Comparison of ENCODE assay signal across 27 mouse cellular contexts in the genomic region with DNA sequence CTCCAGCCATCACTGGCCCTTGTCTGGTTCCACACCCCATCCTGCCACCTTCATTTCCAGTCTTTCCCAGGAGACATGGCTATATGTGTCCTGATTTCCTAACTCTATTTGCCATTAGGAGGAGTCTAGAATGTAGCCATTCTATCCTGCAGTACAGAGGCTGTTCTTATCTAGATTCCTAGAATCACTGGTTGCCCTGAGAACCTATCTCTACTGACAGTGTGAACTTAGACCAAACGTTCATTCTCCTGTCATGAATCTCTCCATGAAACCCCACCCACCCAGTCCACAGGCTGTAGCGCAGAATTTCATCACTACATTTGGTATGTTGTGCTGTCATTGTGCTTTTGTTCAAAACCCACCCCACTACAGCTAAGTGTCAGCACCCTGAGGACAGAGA. TPM values are rescaled to one million over a fixed set of nuclear protein-coding genes. Genes with fewer than 3 reads are reported as not detected.
DNase-seq lines count a peak whose midpoint lies in the region; ATAC-seq lines count a peak whose summit lies in the region.
"Had no signal": no experiment of that assay in that cellular context is flagged by ENCODE, and none has a peak within 500 bp of the region (broad histone marks: within the 10 kb centered on the region; RNA-seq: fewer than 3 reads in every experiment).

No protein-coding gene starts in this region.

- no peak overlapping the region for H3K27ac ChIP-seq in intestine, embryonic 16.5 days (ENCODE audit: low read length)
- H3K27ac ChIP-seq in intestine, embryonic 15.5 days = no peak overlapping the region
- H3K27ac ChIP-seq in liver, embryonic 13.5 days = no peak overlapping the region
- no peak overlapping the region for H3K27ac ChIP-seq in midbrain, embryonic 11.5 days (ENCODE audit: low read depth, low read length)
- H3K27ac ChIP-seq: heart, adult 2 months; hindbrain, embryonic 10.5 days; hindbrain, embryonic 15.5 days; lung, embryonic 15.5 days; midbrain, embryonic 13.5 days; neural tube, embryonic 13.5 days had no signal

- H3K27me3 ChIP-seq in intestine, embryonic 16.5 days (replicated peaks; ENCODE audit: control insufficient read depth, insufficient read depth, low read length) = no peaks in the 10 kb centered on the region
- H3K27me3 ChIP-seq in intestine, embryonic 15.5 days (replicated peaks) = no peaks in the 10 kb centered on the region
- no peaks in the 10 kb centered on the region for H3K27me3 ChIP-seq in liver, embryonic 13.5 days
- H3K27me3 ChIP-seq in midbrain, embryonic 11.5 days (ENCODE audit: control insufficient read depth, insufficient read depth, low read length) = no peaks in the 10 kb centered on the region
- H3K27me3 ChIP-seq: CH12.LX; heart, embryonic 12.5 days; hindbrain, embryonic 15.5 days; lung, embryonic 15.5 days; midbrain, embryonic 13.5 days; neural tube, embryonic 13.5 days; Patski had no signal

- no peaks in the 10 kb centered on the region for H3K36me3 ChIP-seq in intestine, embryonic 16.5 days (ENCODE audit: control insufficient read depth, insufficient read depth, low read length)
- no peaks in the 10 kb centered on the region for H3K36me3 ChIP-seq in intestine, embryonic 15.5 days
- no peaks in the 10 kb centered on the region for H3K36me3 ChIP-seq in liver, embryonic 13.5 days
- H3K36me3 ChIP-seq in midbrain, embryonic 11.5 days (ENCODE audit: control insufficient read depth, insufficient read depth, low read length) = no peaks in the 10 kb centered on the region
- H3K36me3 ChIP-seq: heart, embryonic 12.5 days; hindbrain, embryonic 10.5 days; hindbrain, embryonic 15.5 days; lung, embryonic 15.5 days; midbrain, embryonic 13.5 days; neural tube, embryonic 13.5 days had no signal

- H3K9ac ChIP-seq in intestine, embryonic 16.5 days (ENCODE audit: low read depth, low read length) = no peak overlapping the region
- H3K9ac ChIP-seq in intestine, embryonic 15.5 days = no peak overlapping the region
- H3K9ac ChIP-seq in liver, embryonic 13.5 days = no peak overlapping the region
- H3K9ac ChIP-seq in midbrain, embryonic 11.5 days (ENCODE audit: low read length) = no peak overlapping the region
- H3K9ac ChIP-seq: heart, embryonic 12.5 days; hindbrain, embryonic 15.5 days; lung, embryonic 15.5 days; midbrain, embryonic 13.5 days; neural tube, embryonic 13.5 days had no signal

- peak; percentile 46 for ATAC-seq in intestine, embryonic 16.5 days
- no peak for ATAC-seq in intestine, embryonic 15.5 days
- peak; percentile 90 for ATAC-seq in liver, embryonic 13.5 days (ENCODE audit: low read depth)
- peak; percentile 82 for ATAC-seq in megakaryocyte progenitor cell, adult 5-6 weeks (replicated peaks; ENCODE audit: poor library complexity)
- ATAC-seq in midbrain, embryonic 11.5 days (ENCODE audit: low FRiP score) = no peak
- ATAC-seq: forebrain, embryonic 16.5 days; inflammation-experienced regulatory T-cells, adult 6 months; midbrain, embryonic 13.5 days; Patski had no signal

- no peak overlapping the region for H3K4me2 ChIP-seq in intestine, embryonic 16.5 days (ENCODE audit: low read depth, low read length)
- H3K4me2 ChIP-seq in intestine, embryonic 15.5 days (replicated peaks) = no peak overlapping the region
- H3K4me2 ChIP-seq in liver, embryonic 13.5 days = peak overlapping the region; percentile 30
- H3K4me2 ChIP-seq in midbrain, embryonic 11.5 days = no peak overlapping the region
- H3K4me2 ChIP-seq: heart, embryonic 12.5 days; hindbrain, embryonic 15.5 days; lung, embryonic 15.5 days; midbrain, embryonic 13.5 days; neural tube, embryonic 13.5 days had no signal

- H3K9me3 ChIP-seq in intestine, embryonic 16.5 days (ENCODE audit: control insufficient read depth, low read length) = no peaks in the 10 kb centered on the region
- H3K9me3 ChIP-seq in intestine, embryonic 15.5 days = no peaks in the 10 kb centered on the region
- H3K9me3 ChIP-seq in liver, embryonic 13.5 days (replicated peaks) = no peaks in the 10 kb centered on the region
- H3K9me3 ChIP-seq in midbrain, embryonic 11.5 days (ENCODE audit: control insufficient read depth, low read length) = no peaks in the 10 kb centered on the region
- H3K9me3 ChIP-seq: heart, embryonic 12.5 days; hindbrain, embryonic 10.5 days; hindbrain, embryonic 15.5 days; lung, embryonic 15.5 days; midbrain, embryonic 13.5 days; neural tube, embryonic 13.5 days had no signal

- 58% methylated on average over 2 of the region's 2 CpGs for WGBS in intestine, embryonic 16.5 days
- 55% methylated on average over 2 of the region's 2 CpGs for WGBS in intestine, embryonic 15.5 days
- 10% methylated on average over 2 of the region's 2 CpGs for WGBS in liver, embryonic 13.5 days (ENCODE audit: insufficient replicate concordance)
- 76% methylated on average over 2 of the region's 2 CpGs for WGBS in midbrain, embryonic 11.5 days

- H3K4me1 ChIP-seq in intestine, embryonic 16.5 days (ENCODE audit: control insufficient read depth, insufficient read depth, low read length) = no peaks in the 10 kb centered on the region
- no peaks in the 10 kb centered on the region for H3K4me1 ChIP-seq in intestine, embryonic 15.5 days (replicated peaks)
- H3K4me1 ChIP-seq in liver, embryonic 13.5 days (replicated peaks) = peaks cover 29% of the 10 kb centered on the region
- H3K4me1 ChIP-seq in midbrain, embryonic 11.5 days (ENCODE audit: control insufficient read depth, insufficient read depth, low read length) = no peaks in the 10 kb centered on the region
- H3K4me1 ChIP-seq: hindbrain, embryonic 10.5 days; hindbrain, embryonic 15.5 days; lung, embryonic 15.5 days; midbrain, embryonic 13.5 days had no signal

- peak; percentile 24 for DNase-seq in liver, embryonic 13.5 days
- no peak for DNase-seq in embryo, embryonic 11 days
- no peak for DNase-seq in adrenal gland, postnatal 4 days (ENCODE audit: low spot score in 2 of 2)
- no peak for DNase-seq in midbrain, embryonic 11.5 days (ENCODE audit: low spot score, missing footprints)
- DNase-seq: adrenal gland, postnatal 10 days; cerebellum, adult 18-20 months; cerebellum, postnatal 10 days; heart, adult 2 months; kidney, adult 9 months; kidney, postnatal 14 days; left cerebral cortex, postnatal 4 days; thymus, adult 2 months; thymus, postnatal 4 days had no signal

- no peak overlapping the region for H3K4me3 ChIP-seq in intestine, embryonic 16.5 days (ENCODE audit: low read length)
- H3K4me3 ChIP-seq in intestine, embryonic 15.5 days (replicated peaks) = no peak overlapping the region
- H3K4me3 ChIP-seq in liver, embryonic 13.5 days (replicated peaks) = no peak overlapping the region
- no peak overlapping the region for H3K4me3 ChIP-seq in midbrain, embryonic 11.5 days (ENCODE audit: low read depth, low read length)
- H3K4me3 ChIP-seq: erythroblast, embryonic 14.5 days; heart, adult 2 months; heart, embryonic 12.5 days; hindbrain, embryonic 10.5 days; hindbrain, embryonic 15.5 days; lung, embryonic 15.5 days; midbrain, embryonic 13.5 days; neural tube, embryonic 13.5 days had no signal

RNA-seq across cellular contexts. Expression of gene Mast2, which starts 17.3 kb away (rescaled TPM):
- polyA plus RNA-seq in intestine, embryonic 16.5 days (2015; fragmentation: Nextera tagmentation; extraction: Ambion mirVana) = 6.4 and 7.5 TPM in 2 replicates
- 13.3 and 13.5 TPM in 2 replicates for polyA plus RNA-seq in intestine, embryonic 15.5 days (2015; fragmentation: Nextera tagmentation; extraction: Ambion mirVana)
- 4.7 and 5.7 TPM in 2 replicates for polyA plus RNA-seq in liver, embryonic 13.5 days (2015; fragmentation: Nextera tagmentation; extraction: Ambion mirVana)
- total RNA-seq in megakaryocyte progenitor cell, adult 5-6 weeks (2015) = 15.2 and 19.6 TPM in 2 replicates
- total RNA-seq in megakaryocyte progenitor cell, adult 5-6 weeks (2017) = 6.4 and 13.6 TPM in 2 replicates
- total RNA-seq in adrenal gland, postnatal 4 days (2021) = 10 to 100 TPM; 60.1 to 63.3 TPM
- polyA plus RNA-seq in midbrain, embryonic 11.5 days (2014; fragmentation: Nextera tagmentation; extraction: Ambion mirVana) = 31.9 and 35.6 TPM in 2 replicates

RNA-seq across cellular contexts. Expression of gene Ipp, which starts 26.0 kb away (rescaled TPM):
- 15.6 and 16.5 TPM in 2 replicates for polyA plus RNA-seq in intestine, embryonic 16.5 days (2015; fragmentation: Nextera tagmentation; extraction: Ambion mirVana)
- 15.7 and 16.5 TPM in 2 replicates for polyA plus RNA-seq in intestine, embryonic 15.5 days (2015; fragmentation: Nextera tagmentation; extraction: Ambion mirVana)
- 16.2 and 18.5 TPM in 2 replicates for polyA plus RNA-seq in liver, embryonic 13.5 days (2015; fragmentation: Nextera tagmentation; extraction: Ambion mirVana)
- total RNA-seq in megakaryocyte progenitor cell, adult 5-6 weeks (2015) = 8.7 and 8.8 TPM in 2 replicates
- total RNA-seq in megakaryocyte progenitor cell, adult 5-6 weeks (2017) = 8.5 and 16.3 TPM in 2 replicates
- total RNA-seq in adrenal gland, postnatal 4 days (2021) = 10 to 100 TPM; 20.7 to 21.0 TPM
- polyA plus RNA-seq in midbrain, embryonic 11.5 days (2014; fragmentation: Nextera tagmentation; extraction: Ambion mirVana) = 4.6 and 5.4 TPM in 2 replicates

Comparison
In these comparisons a context has a peak if more than half of its experiments do, and no peak if none do; other contexts are left out.
1. ATAC-seq: peak in intestine, embryonic 16.5 days (single experiment), liver, embryonic 13.5 days (single experiment) and megakaryocyte progenitor cell, adult 5-6 weeks (single experiment); none in intestine, embryonic 15.5 days (single experiment) and midbrain, embryonic 11.5 days (single experiment).